Mouse (Mus musculus) right cerebral cortex, postnatal 14 days (tissue): ENCODE data around the gene Kpnb1.

Experiments used
- DNase-seq: peaks from one replicate; pipeline ENCODE4 v3.0.0; 2022

Kpnb1 gene

DNA sequence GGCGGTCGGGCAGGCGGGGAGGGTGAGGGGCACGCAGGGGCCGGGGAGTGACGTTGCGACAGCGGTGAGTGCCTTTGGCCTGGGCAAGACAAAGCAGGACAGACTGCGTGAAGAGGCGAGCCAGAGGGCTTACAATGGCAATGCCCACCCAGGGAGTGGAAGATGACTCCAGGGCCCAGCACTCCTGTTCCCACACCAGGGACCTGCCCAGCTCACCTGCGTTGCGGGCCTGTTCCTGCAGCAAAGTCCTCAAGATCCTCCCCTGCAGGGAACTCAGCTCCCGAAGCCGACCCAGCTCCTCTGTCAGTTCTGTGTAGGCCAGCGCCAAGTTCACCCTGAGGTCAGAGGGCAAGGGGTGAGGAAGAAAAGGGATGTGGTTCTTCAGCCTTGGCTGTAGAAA lies 48.4 kb downstream of the Kpnb1 start:
- DNase-seq = no peak

DNA sequence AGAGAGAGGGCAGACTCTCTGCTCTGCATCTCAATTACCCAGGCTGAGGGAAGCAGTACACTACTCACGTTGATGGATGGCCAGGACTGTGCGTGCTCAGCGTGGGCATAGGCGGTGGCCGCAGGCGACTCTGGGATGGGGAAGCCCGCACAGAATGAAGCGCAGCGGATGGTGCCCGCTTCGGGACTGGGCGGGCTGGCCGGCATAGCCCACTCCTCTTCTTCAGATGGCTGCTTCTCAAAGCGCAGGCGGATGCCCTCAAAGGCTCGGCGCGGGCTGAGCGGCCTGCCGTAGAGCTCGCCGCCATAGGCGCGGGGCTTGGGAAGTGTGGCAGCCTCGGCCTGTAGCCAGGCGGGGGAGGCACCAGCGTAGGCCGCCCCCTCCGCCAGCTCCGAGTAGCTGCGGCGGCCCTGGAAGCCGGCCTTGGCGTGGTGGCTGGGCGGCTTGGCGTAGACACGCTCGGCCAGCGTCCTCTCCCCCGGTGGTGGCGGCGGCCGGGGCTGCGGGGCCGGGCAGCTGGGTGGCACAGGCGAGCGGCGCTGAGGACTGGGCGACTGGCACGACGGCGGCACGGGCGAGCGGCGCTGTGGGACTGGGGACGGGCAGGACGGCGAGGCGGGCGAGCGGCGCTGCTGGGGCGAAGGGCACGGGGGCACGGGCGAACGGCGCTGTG lies 49.0 kb downstream of the Kpnb1 start:
- peak; percentile 51 for DNase-seq

GRCm38 (mm10) chr11:97133270-97133669 lies 54.4 kb downstream of the Kpnb1 start:
- DNase-seq = no peak

DNA sequence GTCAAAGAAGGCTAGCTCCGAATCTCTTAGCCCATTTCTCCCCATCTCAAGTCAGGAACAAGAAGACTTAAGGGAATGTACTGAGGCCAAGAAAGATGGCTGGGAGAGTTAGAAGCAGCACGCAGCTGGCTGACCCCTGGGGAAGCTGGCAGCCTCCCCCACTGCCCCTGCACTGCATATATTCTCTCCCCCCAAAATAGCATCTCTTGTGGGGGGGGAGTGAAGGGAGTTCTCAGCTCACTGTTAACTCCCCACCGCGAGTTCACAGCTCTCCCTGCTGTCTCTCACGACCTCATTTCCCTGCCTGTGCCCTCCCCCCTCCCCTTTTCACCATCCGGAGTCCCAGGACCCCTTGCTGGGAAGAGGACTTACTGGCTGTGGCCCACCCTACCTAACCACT lies 55.5 kb downstream of the Kpnb1 start:
- DNase-seq = no peak

- no peak for DNase-seq
Observed at GRCm38 (mm10) chr11:97131683-97132082, 56.0 kb downstream of the Kpnb1 start.

GRCm38 (mm10) chr11:97130318-97130717 lies 57.4 kb downstream of the Kpnb1 start:
- DNase-seq = no peak

GRCm38 (mm10) chr11:97128956-97129355 lies 58.7 kb downstream of the Kpnb1 start:
- DNase-seq = no peak

DNA sequence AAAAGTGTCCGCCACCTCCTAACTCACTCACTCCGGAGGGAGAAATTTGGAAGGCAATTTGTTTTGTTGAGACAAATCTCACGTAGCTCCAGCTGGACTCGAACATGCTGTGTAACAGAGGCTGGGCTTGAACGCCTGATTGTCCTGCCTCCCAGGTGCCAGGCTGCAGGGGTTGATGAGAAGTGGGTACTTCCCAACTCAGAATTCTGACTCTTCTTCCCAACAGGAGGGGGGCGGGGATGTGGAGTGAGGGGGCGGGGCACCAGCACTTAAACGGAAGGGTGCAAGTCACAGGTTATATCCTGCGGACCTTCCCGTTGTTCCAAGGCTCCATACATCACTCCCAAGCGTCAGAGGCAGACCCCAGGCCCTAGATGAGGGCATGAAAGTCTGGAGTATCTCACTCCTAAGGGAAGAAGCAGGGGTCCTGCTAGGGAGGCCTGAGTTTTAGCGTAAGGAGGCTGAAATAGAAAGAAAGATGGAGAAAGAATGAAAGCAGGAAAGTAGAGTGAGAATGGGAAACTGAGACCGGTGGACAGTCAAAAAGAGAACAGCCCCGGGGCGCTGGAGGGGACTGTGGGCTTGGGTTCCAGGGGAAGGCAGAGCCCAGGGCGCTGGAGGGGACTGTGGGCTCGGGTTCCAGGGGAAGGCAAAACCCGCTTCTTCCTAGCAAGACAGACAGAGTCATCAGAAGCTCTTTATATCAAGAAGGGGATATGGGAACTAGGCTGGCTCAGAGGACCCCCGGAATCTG lies 60.0 kb downstream of the Kpnb1 start:
- DNase-seq = no peak

- DNase-seq = no peak
Observed at GRCm38 (mm10) chr11:97126645-97127468, 60.8 kb downstream of the Kpnb1 start.

DNA sequence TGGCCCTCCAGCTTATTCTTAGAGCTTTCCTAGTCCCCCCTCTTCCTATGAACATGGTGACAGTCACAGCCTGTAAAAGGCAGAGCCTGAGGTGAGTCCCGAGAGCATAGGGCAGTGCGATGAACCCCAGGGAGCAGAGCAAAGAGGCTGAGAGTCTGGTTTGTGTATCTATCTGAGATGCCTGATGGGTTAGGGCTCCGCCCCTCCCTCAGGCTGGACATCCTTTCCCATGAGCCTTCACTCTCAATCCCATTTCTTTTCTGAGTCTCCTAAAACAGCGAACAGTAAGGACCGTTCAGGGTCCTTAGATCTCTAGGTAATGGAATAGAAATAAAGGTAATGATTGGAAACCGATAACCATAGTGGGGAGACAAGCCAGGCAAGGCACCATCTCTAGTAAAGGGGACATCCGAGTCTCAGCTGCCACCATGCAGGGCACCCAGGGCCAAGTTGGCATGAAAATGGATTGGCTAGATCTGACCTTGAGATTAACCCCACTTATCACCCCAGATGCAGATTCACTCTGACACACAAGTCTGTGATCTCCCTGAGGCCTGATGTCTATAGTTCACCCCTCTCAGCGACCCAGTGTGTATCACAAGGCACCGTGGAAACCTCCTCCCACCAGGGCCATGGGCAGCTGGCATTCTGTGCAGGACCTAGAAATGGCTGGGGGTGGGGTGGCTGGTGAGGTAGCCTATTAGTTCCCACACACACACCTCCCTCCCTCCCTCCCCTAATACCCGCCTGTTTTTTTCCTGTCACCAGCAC lies 63.2 kb downstream of the Kpnb1 start:
- DNase-seq = no peak

DNA sequence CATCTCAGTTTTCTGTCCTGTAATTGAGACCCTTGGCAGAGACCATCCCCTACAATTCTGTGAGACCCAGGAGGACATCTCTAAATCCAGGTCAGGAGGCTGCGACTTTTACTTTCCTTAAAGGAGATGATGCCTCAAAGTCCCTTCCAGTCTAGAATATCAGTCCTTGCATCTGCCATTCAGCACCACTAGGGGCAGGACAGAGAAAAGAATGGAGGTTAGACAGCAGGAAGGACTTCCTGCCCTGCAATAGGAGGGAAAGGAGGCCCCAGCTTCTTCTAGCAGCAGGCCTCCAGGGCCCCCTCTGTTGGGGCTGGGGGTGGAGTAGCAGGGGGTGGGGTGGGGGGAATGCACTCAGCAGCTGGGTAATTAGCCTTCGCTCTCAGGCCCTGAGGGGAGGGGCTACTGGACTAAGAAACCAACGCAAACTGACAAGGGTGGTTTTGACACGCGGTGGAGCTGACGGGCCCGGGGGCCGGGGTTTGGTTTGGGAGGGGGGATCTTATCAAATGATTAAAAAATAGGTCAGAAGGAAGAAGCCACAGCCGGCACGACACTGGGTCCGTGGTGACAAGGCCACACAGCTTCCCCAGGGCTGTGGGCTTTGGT lies 64.3 kb downstream of the Kpnb1 start:
- DNase-seq = no peak

- no peak for DNase-seq
Observed at GRCm38 (mm10) chr11:97120641-97121040, 67.0 kb downstream of the Kpnb1 start.

GRCm38 (mm10) chr11:97120221-97120620 lies 67.5 kb downstream of the Kpnb1 start:
- no peak for DNase-seq

- DNase-seq = no peak
Observed at GRCm38 (mm10) chr11:97115797-97116196, 71.9 kb downstream of the Kpnb1 start.

DNA sequence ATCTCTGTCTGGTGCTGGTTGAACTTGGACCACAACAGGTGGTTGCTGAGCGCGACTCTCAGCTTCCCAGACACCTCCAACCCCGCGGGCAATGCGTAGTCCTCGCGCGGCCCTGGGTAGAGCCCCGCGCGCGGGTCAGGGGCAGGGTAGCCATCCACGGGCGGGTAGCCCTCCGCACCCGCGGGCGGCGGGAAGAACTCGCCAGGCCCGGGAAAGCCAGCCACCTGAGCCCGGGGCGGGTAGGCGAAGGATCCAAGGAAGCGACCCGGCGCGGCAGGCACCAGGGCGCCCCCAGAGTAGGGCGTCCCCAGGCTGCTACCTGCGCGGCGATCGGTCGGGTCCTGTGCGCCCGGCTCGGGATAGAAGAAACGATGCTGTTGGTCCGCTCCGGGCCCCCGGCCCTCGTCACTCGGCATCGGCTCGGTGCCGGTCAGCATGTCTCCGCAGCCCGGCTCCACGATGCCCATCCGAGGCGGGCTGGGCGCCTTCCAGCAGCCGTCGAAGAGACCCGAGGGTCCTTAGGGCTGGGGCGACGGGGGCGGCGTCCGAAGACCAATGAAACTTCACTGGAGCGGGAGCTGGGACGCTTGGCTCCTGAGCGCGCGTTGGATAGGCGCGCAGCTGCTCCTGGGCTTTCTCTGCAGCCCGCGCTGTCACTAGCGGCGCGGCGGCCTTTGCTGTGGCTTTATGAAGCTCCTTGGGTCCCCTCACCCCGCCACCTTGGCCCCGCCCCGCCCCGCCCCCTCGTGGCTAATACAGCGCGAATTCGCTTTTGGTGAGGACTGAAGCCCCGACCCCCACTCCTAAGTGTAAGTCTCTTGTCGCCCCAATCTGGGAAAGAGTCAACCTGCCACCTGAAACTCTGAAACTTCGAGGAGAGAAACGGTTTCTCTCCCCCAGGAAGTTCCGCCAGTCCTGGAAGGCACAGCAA lies 72.7 kb downstream of the Kpnb1 start, which contains the start of gene Tbx21:
Gene Tbx21, minus strand, starts transcription at position 661 of the 931 bp plus-strand sequence.
- no peak for DNase-seq

DNA sequence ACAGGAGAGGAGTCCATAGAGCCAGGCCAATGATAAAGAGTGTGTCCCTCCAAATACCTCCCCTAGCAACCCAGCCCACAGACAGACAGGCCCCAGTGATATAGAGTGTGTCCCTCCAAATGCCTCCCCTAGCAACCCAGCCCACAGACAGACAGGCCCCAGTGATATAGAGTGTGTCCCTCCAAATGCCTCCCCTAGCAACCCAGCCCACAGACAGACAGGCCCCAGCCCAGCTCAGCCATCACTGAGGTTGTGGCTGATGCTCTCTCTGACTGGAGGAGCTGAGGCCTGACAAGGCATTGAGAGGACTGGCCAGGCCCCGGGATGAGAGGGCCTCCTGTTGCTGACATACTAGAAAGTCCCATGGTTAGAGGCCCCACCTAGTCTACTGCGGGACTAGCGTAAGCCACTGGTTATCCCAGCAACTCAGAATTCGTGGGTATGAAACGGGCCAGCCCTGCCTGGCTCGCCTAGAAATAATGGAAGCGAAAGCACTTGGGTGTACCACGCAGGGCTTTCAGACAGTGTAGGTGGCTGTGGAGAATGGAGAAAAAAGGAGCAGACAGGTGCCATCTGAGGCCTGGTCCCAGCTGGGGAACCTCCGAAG lies 75.1 kb downstream of the Kpnb1 start:
- no peak for DNase-seq
